Mouse (Mus musculus): ENCODE results near the gene Cdc25a.

Gene Cdc25a

GRCm38 (mm10) chr9:109894413-109895090 lies 19.2 kb downstream of the Cdc25a start:
- DNase-seq: peak; percentile 88

- DNase-seq: peak; percentile 32
These were observed 20.2 kb downstream of the Cdc25a start for GRCm38 (mm10) chr9:109895593-109895992.

GRCm38 (mm10) chr9:109896253-109897150 lies 21.1 kb downstream of the Cdc25a start:
- DNase-seq: no peak

GRCm38 (mm10) chr9:109898027-109898426 lies 22.6 kb downstream of the Cdc25a start:
- no peak for DNase-seq

- DNase-seq: no peak
These were observed 24.0 kb downstream of the Cdc25a start for GRCm38 (mm10) chr9:109899361-109899760.

- peak; percentile 61 for DNase-seq
These were observed 24.4 kb downstream of the Cdc25a start for GRCm38 (mm10) chr9:109899774-109900173.

GRCm38 (mm10) chr9:109900604-109901003 lies 25.2 kb downstream of the Cdc25a start:
- no peak for DNase-seq

GRCm38 (mm10) chr9:109902246-109902645 lies 26.9 kb downstream of the Cdc25a start:
- DNase-seq: no peak

- no peak for DNase-seq
These were observed 27.4 kb downstream of the Cdc25a start for GRCm38 (mm10) chr9:109902740-109903139.

- DNase-seq: peak; percentile 73
These were observed 31.9 kb downstream of the Cdc25a start for GRCm38 (mm10) chr9:109907300-109907699.

- no peak for DNase-seq
These were observed 32.5 kb downstream of the Cdc25a start for GRCm38 (mm10) chr9:109907774-109908465.

- DNase-seq: no peak
These were observed 33.7 kb downstream of the Cdc25a start for GRCm38 (mm10) chr9:109909102-109909501.

GRCm38 (mm10) chr9:109909926-109910325 lies 34.5 kb downstream of the Cdc25a start:
- DNase-seq: no peak

GRCm38 (mm10) chr9:109911779-109912178 lies 36.4 kb downstream of the Cdc25a start:
- no peak for DNase-seq

- peak; percentile 23 for DNase-seq
These were observed 39.0 kb downstream of the Cdc25a start for GRCm38 (mm10) chr9:109914269-109914926.

- no peak for DNase-seq
These were observed 42.6 kb downstream of the Cdc25a start for GRCm38 (mm10) chr9:109917931-109918330.

GRCm38 (mm10) chr9:109929131-109929530 lies 53.8 kb downstream of the Cdc25a start:
- DNase-seq: no peak

- no peak for DNase-seq
These were observed 54.7 kb downstream of the Cdc25a start for GRCm38 (mm10) chr9:109930063-109930462.

- DNase-seq: no peak
These were observed 55.4 kb downstream of the Cdc25a start for GRCm38 (mm10) chr9:109930752-109931151.

GRCm38 (mm10) chr9:109931257-109932171 lies 56.1 kb downstream of the Cdc25a start, which contains the start of gene Map4:
Gene Map4 (plus strand): TSS chr9:109931460.
- DNase-seq: peak; percentile 99

GRCm38 (mm10) chr9:109932361-109932755 lies 57.0 kb downstream of the Cdc25a start:
- peak; percentile 58 for DNase-seq
